Comparison of ENCODE assay signal across 26 mouse cellular contexts in the genomic region with DNA sequence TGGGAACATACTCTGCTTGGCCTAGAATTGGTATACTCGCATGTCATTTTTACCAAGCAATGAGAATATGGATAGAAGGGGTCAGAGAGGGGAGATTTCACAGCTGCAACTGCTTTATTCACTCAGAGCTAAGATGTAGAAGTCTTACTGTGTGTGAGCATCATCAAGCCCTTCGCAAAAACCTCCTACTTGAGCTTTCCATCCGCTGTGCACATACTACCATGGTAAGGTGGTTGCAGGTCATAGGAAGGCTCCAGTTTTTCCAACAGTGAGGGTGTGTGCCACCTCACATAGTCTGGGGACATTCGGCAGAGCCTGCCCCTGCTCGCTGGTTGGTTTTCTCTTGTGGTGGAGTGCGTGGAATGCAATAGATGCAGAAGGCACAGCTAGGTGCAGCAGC. TPM values are rescaled to one million over a fixed set of nuclear protein-coding genes. Genes with fewer than 3 reads are reported as not detected.
DNase-seq lines count a peak whose midpoint lies in the region; ATAC-seq and TF ChIP-seq lines count a peak whose summit lies in the region.
"Had no signal": no experiment of that assay in that cellular context is flagged by ENCODE, and none has a peak within 500 bp of the region (broad histone marks: within the 10 kb centered on the region; RNA-seq: fewer than 3 reads in every experiment).

No protein-coding gene starts in this region.

- H3K4me2 ChIP-seq in hindbrain, embryonic 16.5 days (ENCODE audit: low read length) = no peak overlapping the region
- no peak overlapping the region for H3K4me2 ChIP-seq in midbrain, embryonic 15.5 days
- H3K4me2 ChIP-seq in stomach, embryonic 14.5 days (replicated peaks; ENCODE audit: low read depth, low read length) = no peak overlapping the region
- H3K4me2 ChIP-seq in stomach, postnatal 0 days (replicated peaks; ENCODE audit: low read depth) = no peak overlapping the region
- H3K4me2 ChIP-seq: embryonic facial prominence, embryonic 12.5 days; embryonic facial prominence, embryonic 15.5 days; forebrain, embryonic 13.5 days; heart, embryonic 11.5 days; hindbrain, embryonic 12.5 days had no signal

- H3K4me3 ChIP-seq in hindbrain, embryonic 10.5 days = no peak overlapping the region
- no peak overlapping the region for H3K4me3 ChIP-seq in hindbrain, embryonic 16.5 days (ENCODE audit: low read length)
- no peak overlapping the region for H3K4me3 ChIP-seq in midbrain, embryonic 10.5 days
- H3K4me3 ChIP-seq in midbrain, embryonic 15.5 days = no peak overlapping the region
- H3K4me3 ChIP-seq in stomach, embryonic 14.5 days (ENCODE audit: low read depth, low read length) = no peak overlapping the region
- H3K4me3 ChIP-seq in stomach, postnatal 0 days (ENCODE audit: low read depth, low read length) = no peak overlapping the region
- H3K4me3 ChIP-seq: embryonic facial prominence, embryonic 12.5 days; embryonic facial prominence, embryonic 15.5 days; forebrain, embryonic 13.5 days; hindbrain, embryonic 12.5 days had no signal

- no peak for TF ChIP-seq CTCF in stomach, postnatal 0 days (IDR thresholded peaks at IDR 0.05; ENCODE audit: low read depth)

- H3K9ac ChIP-seq in hindbrain, embryonic 16.5 days (ENCODE audit: low read depth, low read length) = no peak overlapping the region
- H3K9ac ChIP-seq in midbrain, embryonic 15.5 days = no peak overlapping the region
- H3K9ac ChIP-seq in stomach, embryonic 14.5 days (replicated peaks; ENCODE audit: low read depth, low read length) = no peak overlapping the region
- H3K9ac ChIP-seq in stomach, postnatal 0 days (ENCODE audit: low read length) = no peak overlapping the region
- H3K9ac ChIP-seq: embryonic facial prominence, embryonic 12.5 days; embryonic facial prominence, embryonic 15.5 days; forebrain, embryonic 13.5 days; hindbrain, embryonic 12.5 days had no signal

- peak overlapping the region; percentile 84; the same call in 1 of the 2 replicates for H3K27ac ChIP-seq in hindbrain, embryonic 10.5 days
- H3K27ac ChIP-seq in hindbrain, embryonic 16.5 days (ENCODE audit: low read depth, low read length) = no peak overlapping the region
- H3K27ac ChIP-seq in midbrain, embryonic 10.5 days (replicated peaks) = peak overlapping the region; percentile 46; the same call in 1 of the 2 replicates
- no peak overlapping the region for H3K27ac ChIP-seq in midbrain, embryonic 15.5 days
- no peak overlapping the region for H3K27ac ChIP-seq in stomach, embryonic 14.5 days (ENCODE audit: low read length)
- no peak overlapping the region for H3K27ac ChIP-seq in stomach, postnatal 0 days (replicated peaks)
- H3K27ac ChIP-seq: forebrain, embryonic 13.5 days had no signal

- no peaks in the 10 kb centered on the region for H3K9me3 ChIP-seq in hindbrain, embryonic 10.5 days
- peaks cover 4% of the 10 kb centered on the region for H3K9me3 ChIP-seq in hindbrain, embryonic 16.5 days (ENCODE audit: control insufficient read depth, low read length)
- H3K9me3 ChIP-seq in midbrain, embryonic 10.5 days (replicated peaks) = no peaks in the 10 kb centered on the region
- no peaks in the 10 kb centered on the region for H3K9me3 ChIP-seq in midbrain, embryonic 15.5 days
- H3K9me3 ChIP-seq in stomach, embryonic 14.5 days (ENCODE audit: control insufficient read depth, low read depth, low read length) = no peaks in the 10 kb centered on the region
- no peaks in the 10 kb centered on the region for H3K9me3 ChIP-seq in stomach, postnatal 0 days (ENCODE audit: control insufficient read depth, low read length)
- H3K9me3 ChIP-seq: embryonic facial prominence, embryonic 12.5 days; forebrain, embryonic 13.5 days; hindbrain, embryonic 12.5 days had no signal

- ATAC-seq in hindbrain, embryonic 16.5 days = no peak
- no peak; the same call in 1 of the 2 replicates for ATAC-seq in midbrain, embryonic 15.5 days (replicated peaks)
- ATAC-seq in stomach, embryonic 14.5 days (ENCODE audit: insufficient number of reproducible peaks, insufficient read depth, low FRiP score, low read depth) = 0 out of 2 replicates have a peak, but pooled peaks have one; percentile 18
- no peak for ATAC-seq in stomach, postnatal 0 days (ENCODE audit: low FRiP score, low TSS enrichment)
- ATAC-seq: activated CD4-positive, CD25-positive, alpha-beta regulatory T cell, adult 4 months; CD4-positive, CD25-positive, alpha-beta regulatory T cell, adult 4 months; forebrain, embryonic 13.5 days; forebrain, embryonic 16.5 days; inflammation-experienced regulatory T-cells, adult 6 months; intestine, embryonic 16.5 days had no signal

- peaks cover 25% of the 10 kb centered on the region for H3K36me3 ChIP-seq in hindbrain, embryonic 10.5 days
- H3K36me3 ChIP-seq in hindbrain, embryonic 16.5 days (ENCODE audit: control insufficient read depth, insufficient read depth, low read length) = no peaks in the 10 kb centered on the region
- H3K36me3 ChIP-seq in midbrain, embryonic 10.5 days = peaks cover 21% of the 10 kb centered on the region
- no peaks in the 10 kb centered on the region for H3K36me3 ChIP-seq in midbrain, embryonic 15.5 days (replicated peaks)
- H3K36me3 ChIP-seq in stomach, embryonic 14.5 days (ENCODE audit: control insufficient read depth, insufficient read depth, low read length) = peaks cover 10% of the 10 kb centered on the region
- 0 out of 2 replicates have a peak, but pooled peaks cover 4% of the 10 kb centered on the region for H3K36me3 ChIP-seq in stomach, postnatal 0 days (ENCODE audit: control insufficient read depth, insufficient read depth, low read length)

- no peak for TF ChIP-seq EP300 in stomach, postnatal 0 days (optimal IDR thresholded peaks at IDR 0.05)

- WGBS in hindbrain, embryonic 10.5 days = 79% methylated on average over 6 of the region's 6 CpGs
- WGBS in hindbrain, embryonic 16.5 days = 77% methylated on average over 6 of the region's 6 CpGs
- WGBS in midbrain, embryonic 10.5 days = 84% methylated on average over 6 of the region's 6 CpGs
- 78% methylated on average over 6 of the region's 6 CpGs for WGBS in midbrain, embryonic 15.5 days
- 92% methylated on average over 6 of the region's 6 CpGs for WGBS in stomach, embryonic 14.5 days
- WGBS in stomach, postnatal 0 days = 87% methylated on average over 6 of the region's 6 CpGs

- no peaks in the 10 kb centered on the region for H3K27me3 ChIP-seq in hindbrain, embryonic 10.5 days (ENCODE audit: insufficient read depth, poor library complexity, severe bottlenecking)
- H3K27me3 ChIP-seq in hindbrain, embryonic 16.5 days (replicated peaks; ENCODE audit: control insufficient read depth, insufficient read depth, low read length) = no peaks in the 10 kb centered on the region
- no peaks in the 10 kb centered on the region for H3K27me3 ChIP-seq in midbrain, embryonic 10.5 days (ENCODE audit: low read depth, poor library complexity, severe bottlenecking)
- H3K27me3 ChIP-seq in midbrain, embryonic 15.5 days (replicated peaks) = no peaks in the 10 kb centered on the region
- H3K27me3 ChIP-seq in stomach, embryonic 14.5 days (ENCODE audit: control insufficient read depth, insufficient read depth, low read length) = no peaks in the 10 kb centered on the region
- H3K27me3 ChIP-seq in stomach, postnatal 0 days (ENCODE audit: control insufficient read depth, insufficient read depth, low read length) = no peaks in the 10 kb centered on the region
- H3K27me3 ChIP-seq: embryonic facial prominence, embryonic 12.5 days; embryonic facial prominence, embryonic 15.5 days; forebrain, embryonic 13.5 days; hindbrain, embryonic 12.5 days had no signal

- DNase-seq in hindbrain, embryonic 10.5 days (ENCODE audit: low spot score) = no peak
- no peak for DNase-seq in midbrain, embryonic 10.5 days (ENCODE audit: low spot score)
- DNase-seq in stomach, postnatal 0 days (ENCODE audit: low spot score) = no peak
- DNase-seq in layer of hippocampus, postnatal 14 days (ENCODE audit: low spot score in 2 of 2) = no peak
- DNase-seq: adrenal gland, adult 8-10 months; adrenal gland, postnatal 25 days; cerebellum, adult 11-12 months; cerebellum, adult 8-10 months; cerebellum, postnatal 36 days; gastrocnemius, postnatal 10 days had no signal

- H3K4me1 ChIP-seq in hindbrain, embryonic 10.5 days (replicated peaks) = peaks cover 23% of the 10 kb centered on the region
- H3K4me1 ChIP-seq in hindbrain, embryonic 16.5 days (ENCODE audit: control insufficient read depth, insufficient read depth, low read depth, low read length) = peaks cover 4% of the 10 kb centered on the region; the same call in 1 of the 2 replicates
- H3K4me1 ChIP-seq in midbrain, embryonic 10.5 days = peaks cover 22% of the 10 kb centered on the region
- peaks cover 9% of the 10 kb centered on the region for H3K4me1 ChIP-seq in midbrain, embryonic 15.5 days
- no peaks in the 10 kb centered on the region for H3K4me1 ChIP-seq in stomach, embryonic 14.5 days (ENCODE audit: control insufficient read depth, insufficient read depth, low read length)
- no peaks in the 10 kb centered on the region for H3K4me1 ChIP-seq in stomach, postnatal 0 days (replicated peaks; ENCODE audit: control insufficient read depth, insufficient read depth)

RNA-seq across cellular contexts. Expression of a gene that starts 52.2 kb away (rescaled TPM):
- 6.1 and 7.0 TPM in 2 replicates for polyA plus RNA-seq in hindbrain, embryonic 10.5 days (2016; fragmentation: Nextera tagmentation; extraction: Ambion mirVana)
- polyA plus RNA-seq in hindbrain, embryonic 16.5 days (2015; fragmentation: Nextera tagmentation; extraction: Ambion mirVana) = 2.1 and 3.6 TPM in 2 replicates
- polyA plus RNA-seq in midbrain, embryonic 10.5 days (2016; fragmentation: Nextera tagmentation; extraction: Ambion mirVana) = 4.8 and 7.1 TPM in 2 replicates
- polyA plus RNA-seq in midbrain, embryonic 15.5 days (2015; fragmentation: Nextera tagmentation; extraction: Ambion mirVana) = 2.5 and 2.7 TPM in 2 replicates
- 56.3 and 58.2 TPM in 2 replicates for polyA plus RNA-seq in stomach, embryonic 14.5 days (2014; fragmentation: Nextera tagmentation; extraction: Ambion mirVana)
- polyA plus RNA-seq in stomach, postnatal 0 days (2015; fragmentation: Nextera tagmentation; extraction: Ambion mirVana) = 15.3 and 17.2 TPM in 2 replicates
- 10 to 100 TPM; 10.4 to 10.5 TPM for total RNA-seq in layer of hippocampus, postnatal 14 days (2021)
- total RNA-seq: MEL had no signal
- polyA plus RNA-seq: activated CD4-positive, CD25-positive, alpha-beta regulatory T cell, adult 4 months; CD4-positive, CD25-positive, alpha-beta regulatory T cell, adult 4 months; inflammation-experienced regulatory T-cells, adult 6 months had no signal

RNA-seq across cellular contexts. Expression of a gene that starts 55.1 kb away (rescaled TPM):
- polyA plus RNA-seq in hindbrain, embryonic 10.5 days (2016; fragmentation: Nextera tagmentation; extraction: Ambion mirVana) = 0.17 and 0.21 TPM in 2 replicates
- polyA plus RNA-seq in hindbrain, embryonic 16.5 days (2015; fragmentation: Nextera tagmentation; extraction: Ambion mirVana) = 0.08 and 0.10 TPM in 2 replicates
- 0.15 TPM in 2 replicates for polyA plus RNA-seq in midbrain, embryonic 10.5 days (2016; fragmentation: Nextera tagmentation; extraction: Ambion mirVana)
- 0.09 and 0.10 TPM in 2 replicates for polyA plus RNA-seq in midbrain, embryonic 15.5 days (2015; fragmentation: Nextera tagmentation; extraction: Ambion mirVana)
- 0.39 and 0.66 TPM in 2 replicates for polyA plus RNA-seq in stomach, embryonic 14.5 days (2014; fragmentation: Nextera tagmentation; extraction: Ambion mirVana)
- polyA plus RNA-seq in stomach, postnatal 0 days (2015; fragmentation: Nextera tagmentation; extraction: Ambion mirVana) = 0.31 and 0.33 TPM in 2 replicates
- total RNA-seq in layer of hippocampus, postnatal 14 days (2021) = under 1 TPM; 0.43 to 0.48 TPM
- total RNA-seq: adrenal gland, postnatal 25 days; granulocyte monocyte progenitor cell, adult 5-6 weeks; hindbrain, postnatal 0 days; MEL had no signal
- polyA plus RNA-seq: activated CD4-positive, CD25-positive, alpha-beta regulatory T cell, adult 4 months; CD4-positive, CD25-positive, alpha-beta regulatory T cell, adult 4 months; forebrain, embryonic 13.5 days; inflammation-experienced regulatory T-cells, adult 6 months had no signal

Comparison
In these comparisons a context has a peak if more than half of its experiments do, and no peak if none do; other contexts are left out.
1. H3K27ac ChIP-seq: peak in hindbrain, embryonic 10.5 days (single experiment) and midbrain, embryonic 10.5 days (single experiment); none in hindbrain, embryonic 16.5 days (single experiment), midbrain, embryonic 15.5 days (single experiment), stomach, embryonic 14.5 days (single experiment) and stomach, postnatal 0 days (single experiment).